Mouse (Mus musculus) regulatory T cell (primary cell): ENCODE measurements around the gene Ell.

Experiments
- in situ Hi-C: fragments of 300-600 bp; cut with MboI, MseI; formaldehyde crosslinking; loops from one replicate; pipeline ENCODE4 v1.15.1; 2025; ENCODE audit warnings: high pct_unique_total_duplicates

Gene Ell

DNA sequence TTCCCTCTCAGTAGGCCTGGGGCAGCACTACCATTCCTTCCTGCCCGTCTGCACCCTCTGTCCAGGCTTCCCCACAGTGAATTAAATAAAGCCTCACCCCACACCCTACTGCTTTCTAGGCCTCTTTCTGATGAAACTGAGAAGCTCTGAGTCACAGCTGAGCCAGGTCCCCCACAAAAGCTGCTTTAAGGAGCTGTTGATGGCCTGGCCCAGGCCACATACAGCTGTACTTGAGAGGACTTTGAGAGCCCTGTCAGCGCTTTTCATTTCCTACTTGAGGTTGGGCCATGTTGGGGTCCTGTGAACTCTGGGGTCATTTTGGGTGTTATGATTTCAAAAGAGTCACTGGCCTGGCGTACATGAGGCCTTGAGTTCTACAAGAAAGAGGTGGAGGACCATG lies 4.0 kb upstream of the Ell start:
- in situ Hi-C loops: no loop called here

DNA sequence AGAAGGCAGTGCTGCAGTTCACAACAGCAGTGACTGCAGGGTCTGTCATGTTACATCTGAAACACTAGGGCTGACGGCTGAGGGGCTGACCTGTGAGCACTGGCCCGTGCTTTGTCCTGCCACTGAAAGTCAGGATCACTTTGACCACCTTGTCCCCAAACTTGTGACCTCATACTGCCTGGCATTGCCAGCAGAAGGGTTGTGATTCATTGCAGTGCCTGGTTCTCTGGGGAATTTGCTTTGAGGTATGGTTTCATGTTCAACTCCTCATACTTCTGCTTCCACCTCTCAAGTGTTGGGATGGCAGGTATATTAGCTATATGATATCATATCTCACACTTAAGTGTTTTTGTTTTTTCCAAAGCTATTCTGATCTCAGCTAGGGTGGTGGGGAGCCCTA lies 3.6 kb upstream of the Ell start:
- in situ Hi-C loops: no loop called here

DNA sequence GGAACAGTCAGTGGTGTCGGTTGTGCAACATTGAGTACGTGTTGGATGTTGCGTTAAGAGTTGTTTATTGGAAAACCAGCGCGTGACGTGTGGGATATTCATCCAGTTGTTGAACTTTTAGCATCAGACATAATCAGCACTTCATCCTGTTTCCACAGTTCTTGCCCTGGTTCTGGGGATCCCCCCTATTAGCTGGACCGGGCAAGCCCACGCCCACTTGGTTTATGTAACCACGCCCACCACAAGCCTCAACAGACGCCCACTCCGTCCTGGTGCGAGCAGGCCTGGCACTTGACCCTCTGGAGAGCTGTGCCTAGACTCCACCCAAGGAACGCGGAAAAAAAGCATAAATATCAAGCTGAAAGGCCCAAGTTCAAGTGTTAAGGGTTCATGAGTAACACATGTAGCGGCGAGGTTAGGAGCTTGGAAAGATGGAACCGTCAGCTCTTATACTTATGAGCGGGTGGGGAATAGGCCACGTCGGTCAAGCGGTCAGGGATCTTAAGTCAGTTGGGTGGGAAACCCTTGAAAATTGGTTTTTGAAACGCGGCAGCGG lies 1.2 kb upstream of the Ell start:
- in situ Hi-C loops: no loop called here

DNA sequence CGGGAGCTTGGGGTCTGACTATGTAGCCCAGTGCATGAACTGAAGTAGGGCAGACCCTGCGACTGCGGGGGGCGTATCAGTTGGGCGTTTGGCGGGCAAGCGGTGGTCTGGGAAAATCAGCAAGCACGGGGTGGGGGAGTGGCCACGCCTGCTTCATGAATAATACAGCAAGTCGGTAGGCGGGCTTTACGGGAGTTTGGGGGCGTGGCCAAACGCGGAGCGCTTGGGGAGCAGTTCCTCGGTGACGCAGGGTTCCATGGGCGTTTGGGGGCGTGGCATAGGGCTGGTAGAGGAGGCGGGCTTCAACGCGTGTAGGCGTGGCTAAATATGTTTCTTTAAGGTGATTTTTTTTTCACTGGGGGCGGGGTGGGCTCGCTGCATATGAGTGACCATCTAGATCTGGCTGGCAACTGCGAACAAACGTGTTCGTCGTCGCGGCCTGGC lies 602 bp upstream of the Ell start:
- in situ Hi-C loops: no loop called here

DNA sequence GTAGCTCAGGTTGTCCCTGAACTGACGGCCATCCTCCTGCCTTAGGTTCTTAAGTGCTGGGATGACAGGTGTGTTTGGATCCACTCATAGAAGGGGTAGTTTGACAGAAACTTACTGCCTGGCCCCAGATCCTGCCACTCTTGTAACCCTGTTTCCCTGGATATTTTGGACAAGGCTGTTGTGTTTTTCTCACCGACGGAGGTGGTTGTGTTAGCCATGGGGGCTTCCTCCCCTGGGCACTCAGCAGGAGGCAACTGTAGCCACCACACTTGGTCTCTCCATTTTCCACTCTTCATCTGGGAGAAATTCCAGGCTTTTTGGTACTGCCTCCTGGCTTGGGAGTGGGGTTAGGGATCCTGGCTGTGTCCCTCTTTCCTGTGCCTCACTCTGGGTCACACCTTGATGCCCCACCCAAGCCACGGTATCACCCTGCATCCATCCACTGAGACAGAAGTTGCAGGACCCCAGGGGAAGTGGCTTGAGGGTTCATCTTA lies 803 bp downstream of the Ell start:
- in situ Hi-C loops: no loop called here

DNA sequence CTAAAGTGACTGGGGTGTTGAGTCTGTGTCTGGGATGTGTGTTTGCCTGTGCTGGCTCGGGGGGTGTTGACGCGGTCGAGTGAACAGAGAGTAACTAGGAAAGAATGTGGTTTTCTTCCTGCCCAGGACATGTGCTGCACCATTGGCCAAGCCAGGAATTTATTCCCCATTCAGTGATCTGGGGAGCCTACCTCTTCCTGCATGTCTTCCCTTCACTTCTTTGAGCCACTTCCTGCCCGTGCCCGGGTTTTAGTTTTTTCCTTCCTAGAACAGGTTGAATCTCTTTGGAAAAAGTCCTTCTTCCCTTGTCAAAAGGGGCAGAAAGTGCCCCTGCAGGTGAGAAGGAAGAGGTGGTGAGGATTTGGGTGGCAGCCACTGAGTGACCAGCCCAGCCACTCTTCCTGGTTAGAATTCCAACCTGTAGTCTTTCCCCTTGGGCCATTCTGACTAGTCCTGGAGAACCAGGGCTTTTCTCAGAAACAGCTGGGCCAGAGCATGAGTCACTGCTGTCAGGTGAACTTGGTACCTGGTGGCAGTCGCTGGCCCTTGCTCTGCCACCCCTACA lies 1.3 kb downstream of the Ell start:
- in situ Hi-C loops: no loop called here

DNA sequence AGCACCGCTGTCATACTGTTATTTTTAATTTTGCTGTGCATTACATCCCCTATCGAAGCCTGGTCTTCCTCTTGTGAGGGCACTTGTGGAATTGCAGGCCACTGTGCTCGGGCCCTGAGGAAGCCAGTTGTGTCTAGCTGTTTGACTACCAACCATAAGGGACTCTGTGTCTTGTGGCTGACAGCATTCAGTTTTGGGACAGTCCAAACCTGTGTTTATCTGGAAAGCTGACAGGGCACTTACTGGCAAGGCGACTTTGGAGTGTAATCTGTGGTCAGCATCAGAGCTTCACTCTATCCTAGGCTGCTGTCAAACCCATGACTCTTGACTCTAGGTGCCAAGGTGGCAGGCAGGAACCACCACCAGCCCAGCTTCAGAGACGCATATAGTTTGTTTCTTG lies 1.8 kb downstream of the Ell start:
- in situ Hi-C loops: no loop called here

DNA sequence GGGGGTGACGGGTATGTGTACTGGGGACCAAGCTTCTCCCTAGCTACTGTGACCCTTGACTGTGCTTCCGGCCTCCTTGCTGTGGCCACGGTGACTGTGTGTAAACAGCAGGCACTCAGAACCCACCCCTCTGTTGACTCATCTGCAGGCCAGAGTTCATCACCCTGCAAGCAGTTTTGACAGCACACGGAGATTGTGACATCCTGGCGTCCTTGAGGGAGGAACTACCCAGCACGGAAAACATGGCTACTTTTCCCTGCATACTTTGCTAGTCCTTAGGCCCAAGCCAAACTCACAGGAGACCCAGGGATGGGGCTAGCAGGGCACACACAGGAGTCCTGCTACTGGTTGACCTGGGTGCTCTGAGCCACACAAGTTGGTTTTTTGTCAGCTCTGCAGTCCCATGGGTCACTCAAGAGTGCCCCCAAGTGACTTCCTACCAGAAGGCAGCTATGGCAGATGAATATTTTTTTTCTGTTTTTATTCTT lies 5.0 kb downstream of the Ell start:
- in situ Hi-C loops: no loop called here

DNA sequence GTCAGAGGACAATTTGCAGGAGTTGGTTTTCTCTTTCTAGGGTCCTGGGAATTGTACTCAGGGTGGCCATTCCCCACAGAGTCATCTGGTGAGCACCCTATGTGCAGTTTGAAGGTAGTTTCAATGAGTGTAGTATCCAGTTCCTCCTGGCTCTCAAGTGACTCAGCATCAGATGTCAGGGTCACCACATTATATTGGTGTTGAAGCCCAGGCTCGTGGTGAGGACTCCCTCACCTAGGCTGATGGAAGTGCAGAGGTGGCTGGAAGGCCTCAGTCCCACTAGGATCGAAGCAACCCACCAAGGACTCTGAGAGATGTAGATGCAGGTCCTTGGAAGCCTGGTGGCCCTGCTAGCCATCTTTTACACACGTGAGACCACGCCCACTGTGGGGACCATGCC lies 7.2 kb downstream of the Ell start:
- in situ Hi-C loops: no loop called here

DNA sequence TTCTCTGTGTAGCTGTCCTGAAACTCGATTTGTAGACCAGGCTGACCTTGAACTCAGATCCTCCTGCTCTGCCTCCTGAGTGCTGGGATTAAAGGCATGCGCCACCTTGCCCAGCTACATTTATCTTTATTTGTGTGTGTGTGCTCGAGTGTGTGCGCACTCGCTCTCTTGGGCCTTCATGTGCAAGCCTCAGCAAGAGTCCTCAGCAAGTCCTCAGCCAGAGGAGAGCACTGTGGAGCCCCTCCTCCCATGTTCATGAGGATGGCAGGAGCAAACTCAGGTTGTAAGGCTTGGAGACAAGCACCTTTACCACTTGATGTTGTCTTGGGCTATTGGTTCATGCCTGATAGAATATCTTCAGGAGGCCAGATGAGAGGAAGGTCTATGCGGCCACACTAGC lies 8.5 kb downstream of the Ell start:
- in situ Hi-C loops: no loop called here

DNA sequence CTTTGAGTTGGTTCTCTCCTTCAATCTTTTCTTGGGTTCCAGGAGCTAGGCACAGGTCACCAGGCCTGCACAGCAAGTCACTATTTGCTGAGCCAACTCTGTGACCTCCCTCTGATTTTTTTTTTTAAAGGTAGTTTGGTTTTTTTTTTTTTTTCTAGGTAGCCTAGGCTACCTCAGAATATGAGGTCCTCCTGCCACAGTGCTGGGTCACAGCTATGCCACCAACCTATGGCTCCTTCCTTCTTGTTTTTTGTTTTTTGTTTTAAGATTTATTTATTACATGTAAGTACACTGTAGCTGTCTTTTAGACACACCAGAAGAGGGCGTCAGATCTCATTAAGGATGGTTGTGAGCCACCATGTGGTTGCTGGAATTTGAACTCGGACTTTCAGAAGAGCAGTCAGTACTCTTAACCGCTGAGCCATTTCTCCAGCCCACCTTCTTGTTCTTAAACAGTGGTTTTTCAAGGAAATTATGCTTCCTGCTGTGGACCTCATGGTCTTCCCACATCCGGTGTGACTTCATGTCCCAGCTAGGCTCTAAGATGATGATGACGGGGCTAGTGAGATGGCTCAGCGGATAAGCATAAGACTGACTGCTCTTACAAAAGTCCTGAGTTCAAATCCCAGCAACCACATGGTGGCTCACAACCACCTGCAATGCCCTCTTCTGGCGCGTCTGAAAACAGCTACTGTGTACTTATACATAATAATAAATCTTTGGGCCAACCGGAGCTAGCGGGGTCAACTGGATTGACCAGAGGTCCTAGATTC lies 10.3 kb downstream of the Ell start:
- in situ Hi-C loops: no loop called here

DNA sequence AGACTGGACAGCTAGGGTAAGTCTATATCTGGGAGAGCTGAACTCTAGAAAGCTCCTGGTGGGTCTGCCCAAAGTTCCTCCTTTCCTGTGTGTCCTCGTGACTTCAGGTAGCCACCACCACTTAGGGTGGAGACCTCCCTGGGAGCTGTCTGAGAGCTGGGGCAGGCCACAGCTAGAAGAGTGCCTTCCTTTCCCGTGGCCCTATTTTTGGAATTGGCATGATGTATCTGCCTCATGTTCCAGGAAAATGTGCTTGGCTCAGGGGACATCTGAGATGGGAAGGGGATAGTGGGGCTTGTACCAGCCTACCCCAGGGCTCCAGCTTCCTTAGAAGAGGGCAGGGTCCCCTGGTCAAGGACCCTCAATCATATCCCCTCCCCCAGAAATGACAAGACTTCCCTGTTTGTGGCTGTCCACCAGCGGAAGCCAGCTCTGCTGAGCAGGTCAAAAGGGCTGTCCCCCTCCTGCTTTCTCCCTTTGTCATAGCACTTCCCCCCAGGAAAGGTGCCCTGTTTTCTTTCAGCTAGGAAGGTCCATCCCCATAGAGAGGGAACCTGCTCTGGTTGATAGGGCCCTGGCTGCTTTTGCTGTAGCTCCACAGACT lies 12.4 kb downstream of the Ell start:
- in situ Hi-C loops: no loop called here

DNA sequence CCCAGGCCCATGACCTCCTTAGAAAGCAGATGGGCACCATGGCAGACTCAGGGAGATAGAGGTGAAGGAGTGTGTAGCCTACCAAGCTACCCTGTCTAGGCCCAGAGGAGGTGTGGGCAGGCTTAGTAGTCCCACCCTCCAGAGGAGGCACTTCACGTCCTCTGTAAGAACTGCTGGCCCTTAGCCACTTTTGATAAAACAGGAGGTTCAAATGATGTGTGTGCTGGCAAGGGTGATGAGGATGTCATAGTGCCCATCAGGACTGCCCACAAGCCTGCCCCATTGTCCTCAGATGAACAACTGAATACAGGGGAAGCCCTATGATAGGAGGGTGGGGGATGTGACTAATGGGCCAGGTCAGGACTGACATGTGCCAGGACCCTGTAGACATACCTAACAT lies 13.6 kb downstream of the Ell start:
- in situ Hi-C loops: no loop called here

DNA sequence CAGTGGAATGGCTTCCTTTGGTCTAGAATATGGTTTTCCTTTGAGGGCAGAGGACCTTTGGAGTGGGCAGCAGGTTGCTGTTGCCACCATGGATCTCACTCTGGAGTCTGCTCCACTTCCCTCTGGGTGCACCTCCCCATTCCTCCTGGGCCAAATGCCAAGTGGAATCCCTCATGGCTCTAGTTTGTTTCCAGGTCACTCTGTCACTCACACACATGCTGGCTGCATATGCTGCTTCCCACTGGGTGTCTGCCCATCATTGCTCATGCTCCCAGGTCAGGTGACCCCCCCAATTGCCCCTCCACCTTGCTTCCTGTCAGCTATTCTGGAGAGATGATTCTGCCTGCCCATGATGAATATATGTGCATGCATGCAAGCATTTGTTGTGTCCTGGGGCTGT lies 14.5 kb downstream of the Ell start:
- in situ Hi-C loops: no loop called here

DNA sequence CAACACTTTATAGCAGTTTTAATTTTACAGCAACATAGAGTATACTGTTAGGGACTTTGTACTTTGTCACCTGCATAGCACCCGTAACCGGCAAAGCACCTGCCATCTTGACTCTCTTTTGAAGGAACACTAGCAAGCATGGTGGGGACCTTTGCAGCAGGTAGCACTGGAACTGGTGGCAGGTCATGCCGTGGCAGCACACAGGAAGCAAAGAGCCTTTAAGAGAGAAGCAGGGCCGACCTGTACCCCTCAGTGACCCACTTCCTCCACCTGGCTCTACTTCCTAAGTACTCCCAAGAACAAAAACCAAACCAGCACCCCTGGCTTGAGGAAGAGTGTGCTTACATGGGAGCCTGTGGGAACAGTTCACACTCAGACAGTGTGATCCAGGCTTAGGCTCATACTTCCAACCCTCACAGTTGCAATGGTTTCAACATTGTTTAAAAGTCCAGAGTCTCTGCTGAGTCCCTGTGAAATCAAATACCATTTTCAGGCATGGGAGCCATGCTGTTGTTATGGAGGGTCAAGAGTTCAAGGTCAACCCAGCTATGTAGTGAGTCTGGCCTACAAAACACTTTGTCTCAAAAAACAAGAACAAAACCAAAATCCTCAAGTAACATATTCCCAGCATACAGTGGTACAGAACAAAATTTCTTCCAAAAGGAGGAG lies 16.0 kb downstream of the Ell start:
- in situ Hi-C loops: no loop called here

DNA sequence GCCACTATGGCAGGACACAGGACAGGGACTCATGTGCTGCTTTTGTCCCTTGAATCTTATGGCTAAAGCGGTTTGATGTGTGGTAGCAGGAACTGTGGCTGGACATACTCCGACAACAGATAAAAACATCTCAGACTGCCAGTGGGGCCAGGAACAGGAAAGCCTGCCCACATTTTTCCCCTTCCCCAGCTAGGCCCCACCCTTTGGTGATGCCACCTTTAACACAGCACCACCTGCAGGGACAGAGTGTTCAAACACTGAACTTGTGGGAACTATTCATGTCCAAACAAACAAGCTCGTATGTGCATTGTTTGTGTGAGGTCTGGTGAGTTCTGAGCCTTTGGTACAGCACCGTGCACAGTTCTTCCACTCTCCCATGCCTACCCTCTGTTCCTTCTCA lies 19.1 kb downstream of the Ell start:
- in situ Hi-C loops: no loop called here

DNA sequence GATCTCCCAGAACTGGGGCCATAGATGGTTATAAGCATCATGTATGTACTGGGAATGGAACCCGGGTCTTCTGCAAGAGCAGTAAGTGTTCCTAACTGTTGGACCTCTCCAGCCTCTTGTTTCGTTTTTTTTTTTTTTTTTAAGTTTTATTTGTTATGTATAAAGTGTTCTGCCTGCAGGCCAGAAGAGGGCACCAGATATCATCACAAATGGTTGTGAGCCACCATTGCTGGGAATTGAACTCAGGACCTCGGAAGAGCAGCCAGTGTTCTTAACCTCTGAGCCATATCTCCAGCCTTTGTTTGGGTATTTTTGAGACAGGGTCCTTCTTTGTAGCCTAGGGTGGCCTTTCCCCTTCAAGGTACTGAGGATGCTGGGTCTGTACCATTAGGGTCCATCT lies 19.7 kb downstream of the Ell start:
- in situ Hi-C loops: no loop called here

DNA sequence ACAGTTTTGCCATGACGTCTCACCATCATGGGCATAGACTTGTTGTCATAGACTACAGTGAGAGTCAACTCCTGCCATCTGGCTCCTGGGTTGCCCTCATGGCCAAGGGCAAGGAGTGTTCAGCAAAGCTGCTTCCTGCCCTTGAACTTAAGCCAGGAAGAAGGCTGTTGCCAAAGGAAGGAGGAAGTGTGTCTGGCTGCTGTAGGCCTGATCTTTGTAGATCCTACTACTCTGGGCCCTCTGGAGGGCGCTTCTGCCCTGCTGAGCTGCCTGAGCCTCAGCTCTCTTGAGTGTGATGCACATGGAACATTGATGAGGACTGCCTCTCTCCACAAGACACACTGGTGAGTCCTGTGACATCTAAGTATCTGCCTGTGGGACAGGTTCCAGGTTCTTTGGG lies 20.8 kb downstream of the Ell start:
- in situ Hi-C loops: no loop called here

DNA sequence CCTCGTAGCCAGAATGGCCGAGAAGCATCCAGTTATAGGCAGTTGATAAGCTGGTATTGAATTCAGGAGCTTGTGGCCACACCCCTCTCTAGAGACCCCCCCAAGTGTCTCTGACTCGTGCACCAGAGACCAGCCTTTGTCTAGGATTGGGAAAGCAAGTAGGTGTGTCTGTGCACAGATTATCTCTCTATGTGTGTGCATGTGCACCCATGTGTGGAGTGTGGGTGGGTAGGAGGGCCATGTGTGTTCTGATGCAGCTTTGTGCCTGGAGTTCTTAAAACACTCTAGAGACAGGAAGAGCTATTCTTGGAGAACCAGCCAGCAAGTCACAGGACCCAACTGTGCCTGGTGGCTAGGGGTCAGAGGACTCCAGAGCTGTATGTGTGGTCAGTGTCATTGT lies 21.3 kb downstream of the Ell start:
- in situ Hi-C loops: no loop called here

DNA sequence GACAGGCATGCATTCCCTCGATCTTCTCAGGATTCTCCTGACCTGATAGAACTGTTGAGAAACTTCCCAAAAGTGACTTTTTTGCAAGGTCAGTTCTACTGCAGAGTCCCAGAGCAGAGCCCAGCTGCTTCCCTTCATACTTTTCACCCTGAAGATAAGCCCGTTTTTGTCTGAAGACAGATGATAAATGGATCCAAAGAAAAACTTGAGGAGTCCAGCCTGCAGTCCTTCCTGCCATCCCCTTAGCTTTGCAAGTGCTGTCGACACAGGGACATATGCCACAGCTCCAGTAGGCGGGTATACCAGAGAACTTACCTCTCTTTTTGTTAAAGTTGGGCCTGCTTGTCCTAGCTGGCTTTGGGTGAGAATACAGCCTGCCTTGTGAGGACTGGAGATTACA lies 22.1 kb downstream of the Ell start:
- in situ Hi-C loops: no loop called here

DNA sequence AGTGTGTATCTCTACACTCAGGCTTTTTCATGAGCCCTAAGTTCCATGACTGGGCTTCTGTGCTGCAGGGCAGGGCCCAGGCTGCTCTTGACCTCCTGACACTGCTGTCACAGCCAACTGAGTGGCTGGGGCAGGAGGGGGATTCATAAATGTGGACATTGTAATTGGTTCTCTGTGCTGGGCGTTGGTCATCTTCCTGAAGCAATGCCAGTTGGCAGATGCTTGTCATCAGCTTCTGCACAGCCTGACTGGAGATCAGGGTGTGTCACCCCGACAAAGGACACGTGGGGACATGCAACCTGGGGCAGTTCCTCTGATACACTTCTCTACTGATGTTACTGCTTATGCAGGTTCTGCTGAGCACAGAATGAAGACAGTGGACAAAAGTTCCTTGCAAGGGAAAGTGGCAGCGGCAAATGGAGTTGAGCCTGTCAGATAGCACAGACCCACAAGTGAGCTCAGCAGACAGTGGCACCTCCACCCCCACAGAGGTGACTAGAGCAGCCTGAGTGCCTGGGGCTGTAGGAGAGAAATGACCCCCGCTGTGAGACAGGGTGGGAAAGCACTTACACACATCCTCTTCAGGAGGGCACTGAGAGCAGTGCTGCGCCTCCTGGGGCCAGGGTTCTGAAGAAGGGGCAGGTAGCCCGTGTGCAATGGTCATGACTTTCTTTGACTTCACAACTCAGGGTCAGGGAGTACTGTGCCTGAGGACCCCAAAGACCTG lies 22.7 kb downstream of the Ell start:
- in situ Hi-C loops: no loop called here

DNA sequence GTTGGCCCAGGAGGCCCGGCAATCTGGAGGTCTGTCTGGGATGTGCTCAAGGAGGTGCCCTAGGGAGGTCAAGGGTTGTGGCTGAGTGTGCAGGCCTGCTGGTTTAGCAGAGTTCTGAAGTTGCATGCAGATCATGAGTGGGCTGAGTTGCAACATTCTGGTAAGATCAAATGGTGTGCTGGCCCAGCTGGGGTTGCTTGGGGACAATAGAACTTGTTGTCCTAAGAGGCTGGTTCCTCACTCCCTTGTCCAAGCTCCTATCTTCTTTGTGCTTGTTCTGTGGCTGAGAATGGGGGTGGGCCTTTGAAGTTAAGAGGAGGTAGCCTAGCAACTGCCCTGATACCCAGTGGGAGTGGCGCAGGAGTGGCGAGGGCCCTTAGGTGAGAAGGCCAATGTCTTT lies 23.5 kb downstream of the Ell start:
- in situ Hi-C loops: no loop called here
